Mouse (Mus musculus): ENCODE results near the gene Tmtc4. TPM values are rescaled to one million over a fixed set of nuclear protein-coding genes. Genes with fewer than 3 reads are reported as not detected.

Gene Tmtc4
- polyA plus RNA-seq, 1 experiment from 2014 or later: 2.6 TPM

GRCm38 (mm10) chr14:122993935-122994334 lies 10.1 kb upstream of the Tmtc4 start:
- 54% methylated on average over 2 of the region's 2 CpGs for WGBS (ENCODE audit: insufficient replicate concordance)
- Histone ChIP-seq H3K4me1 (replicated peaks) (no peaks in the 10 kb centered on the region), H3K27me3 (peaks cover 11% of the 10 kb centered on the region; the same call in 1 of the 2 replicates), H3K4me2 (no peak overlapping the region), H3K27ac (replicated peaks) (no peak overlapping the region), H3K9ac (no peak overlapping the region), H3K4me3 (replicated peaks) (no peak overlapping the region), H3K36me3 (replicated peaks) (no peaks in the 10 kb centered on the region), H3K9me3 (replicated peaks) (no peaks in the 10 kb centered on the region)
- no peak for ATAC-seq (ENCODE audit: insufficient read depth)

GRCm38 (mm10) chr14:122992937-122993336 lies 9.1 kb upstream of the Tmtc4 start:
- Histone ChIP-seq H3K27me3 (peaks cover 16% of the 10 kb centered on the region; the same call in 1 of the 2 replicates), H3K36me3 (replicated peaks) (no peaks in the 10 kb centered on the region), H3K4me3 (replicated peaks) (no peak overlapping the region), H3K9me3 (replicated peaks) (no peaks in the 10 kb centered on the region), H3K27ac (replicated peaks) (no peak overlapping the region), H3K4me2 (no peak overlapping the region), H3K4me1 (replicated peaks) (no peaks in the 10 kb centered on the region), H3K9ac (no peak overlapping the region)
- 57% methylated on average over 6 of the region's 6 CpGs for WGBS (ENCODE audit: insufficient replicate concordance)
- ATAC-seq (ENCODE audit: insufficient read depth): no peak

- no peak overlapping the region for H3K9ac ChIP-seq
- no peak overlapping the region for H3K27ac ChIP-seq (replicated peaks)
- no peak overlapping the region for H3K4me2 ChIP-seq
- no peaks in the 10 kb centered on the region for H3K4me1 ChIP-seq (replicated peaks)
- H3K27me3 ChIP-seq: peaks cover 16% of the 10 kb centered on the region; the same call in 1 of the 2 replicates
- no peak overlapping the region for H3K4me3 ChIP-seq (replicated peaks)
- ATAC-seq (ENCODE audit: insufficient read depth): no peak
- H3K9me3 ChIP-seq (replicated peaks): no peaks in the 10 kb centered on the region
- no peaks in the 10 kb centered on the region for H3K36me3 ChIP-seq (replicated peaks)
- WGBS (ENCODE audit: insufficient replicate concordance): 43% methylated on average over 4 of the region's 4 CpGs
Observed at GRCm38 (mm10) chr14:122990521-122991052, 6.8 kb upstream of the Tmtc4 start.

DNA sequence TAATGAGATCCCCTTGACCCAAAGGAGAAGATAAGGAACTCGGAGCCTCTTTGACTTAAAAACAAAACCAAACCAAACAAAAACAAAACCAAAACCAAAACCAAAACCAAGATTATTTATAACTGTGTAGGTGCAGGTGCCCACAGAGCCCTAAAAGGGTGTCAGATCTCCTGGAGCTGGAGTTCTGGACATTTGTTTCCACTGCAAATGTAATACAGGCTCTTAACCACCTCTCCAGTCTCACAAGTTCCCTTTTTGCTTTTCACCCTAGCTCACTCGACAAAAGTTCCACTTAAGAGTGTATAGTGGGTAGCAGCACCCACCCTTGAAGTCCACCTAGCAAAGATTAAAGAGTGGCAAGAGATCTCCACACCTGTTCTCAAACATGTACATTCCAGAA lies 2.6 kb upstream of the Tmtc4 start:
- ATAC-seq (ENCODE audit: insufficient read depth): no peak
- WGBS (ENCODE audit: insufficient replicate concordance): 13% methylated on average over 2 of the region's 2 CpGs
- H3K27ac ChIP-seq (replicated peaks): no peak overlapping the region

GRCm38 (mm10) chr14:122982571-122983225 lies 1.1 kb downstream of the Tmtc4 start:
- WGBS (ENCODE audit: insufficient replicate concordance): under 1% methylated on average over 62 of the region's 63 CpGs
- H3K9ac ChIP-seq: peak overlapping the region; percentile 60
- no peaks in the 10 kb centered on the region for H3K36me3 ChIP-seq (replicated peaks)
- peak overlapping the region; percentile 67 for H3K4me3 ChIP-seq (replicated peaks)
- peak overlapping the region; percentile 53; the same call in 1 of the 2 replicates for H3K27ac ChIP-seq (replicated peaks)
- peaks cover 20% of the 10 kb centered on the region for H3K27me3 ChIP-seq
- H3K4me1 ChIP-seq (replicated peaks): peaks cover 20% of the 10 kb centered on the region
- peak overlapping the region; percentile 92 for H3K4me2 ChIP-seq
- no peaks in the 10 kb centered on the region for H3K9me3 ChIP-seq (replicated peaks)
- peak; percentile 83 for ATAC-seq (ENCODE audit: insufficient read depth)

More for the DNA sequence above, 2.6 kb upstream of the Tmtc4 start:
- Histone ChIP-seq H3K4me2 (no peak overlapping the region), H3K9me3 (replicated peaks) (no peaks in the 10 kb centered on the region), H3K9ac (no peak overlapping the region), H3K4me1 (replicated peaks) (peaks cover 20% of the 10 kb centered on the region), H3K36me3 (replicated peaks) (no peaks in the 10 kb centered on the region), H3K4me3 (replicated peaks) (no peak overlapping the region), H3K27me3 (peaks cover 18% of the 10 kb centered on the region)

GRCm38 (mm10) chr14:122981831-122982485 lies 1.9 kb downstream of the Tmtc4 start:
- H3K27ac ChIP-seq (replicated peaks): no peak overlapping the region
- no peaks in the 10 kb centered on the region for H3K9me3 ChIP-seq (replicated peaks)
- peaks cover 20% of the 10 kb centered on the region for H3K4me1 ChIP-seq (replicated peaks)
- 49% methylated on average over 8 of the region's 8 CpGs for WGBS (ENCODE audit: insufficient replicate concordance)
- H3K36me3 ChIP-seq (replicated peaks): no peaks in the 10 kb centered on the region
- H3K4me3 ChIP-seq (replicated peaks): peak overlapping the region; percentile 67
- ATAC-seq (ENCODE audit: insufficient read depth): no peak
- H3K9ac ChIP-seq: peak overlapping the region; percentile 60; the same call in 1 of the 2 replicates
- peak overlapping the region; percentile 92 for H3K4me2 ChIP-seq
- H3K27me3 ChIP-seq: peaks cover 20% of the 10 kb centered on the region

GRCm38 (mm10) chr14:122978871-122979270 lies 5.0 kb downstream of the Tmtc4 start:
- no peak overlapping the region for H3K9ac ChIP-seq
- H3K4me3 ChIP-seq (replicated peaks): no peak overlapping the region
- H3K4me1 ChIP-seq (replicated peaks): peaks cover 19% of the 10 kb centered on the region
- no peak overlapping the region for H3K27ac ChIP-seq (replicated peaks)
- H3K4me2 ChIP-seq: no peak overlapping the region
- peaks cover 20% of the 10 kb centered on the region for H3K27me3 ChIP-seq
- H3K9me3 ChIP-seq (replicated peaks): no peaks in the 10 kb centered on the region
- H3K36me3 ChIP-seq (replicated peaks): no peaks in the 10 kb centered on the region
- 55% methylated on average over 3 of the region's 3 CpGs for WGBS (ENCODE audit: insufficient replicate concordance)
- no peak for ATAC-seq (ENCODE audit: insufficient read depth)

DNA sequence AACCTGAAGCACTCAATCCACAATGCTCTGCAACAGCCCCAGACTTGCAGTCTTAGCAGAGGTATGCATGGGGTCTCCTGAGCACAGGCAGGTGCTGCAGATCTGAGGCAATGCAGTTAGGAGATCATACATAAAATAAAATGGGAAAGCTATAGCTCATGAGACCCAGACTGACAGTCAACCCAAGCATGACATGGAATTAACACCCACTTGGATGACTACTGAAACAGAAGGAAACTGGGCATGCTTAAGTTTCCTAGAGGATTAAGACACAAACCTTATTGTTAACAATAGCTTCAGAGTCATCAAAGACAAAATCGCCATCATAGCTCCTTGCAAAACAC lies 6.1 kb downstream of the Tmtc4 start:
- ATAC-seq (ENCODE audit: insufficient read depth): no peak
- Histone ChIP-seq H3K27me3 (peaks cover 20% of the 10 kb centered on the region), H3K9me3 (replicated peaks) (no peaks in the 10 kb centered on the region), H3K4me2 (no peak overlapping the region), H3K4me1 (replicated peaks) (peaks cover 10% of the 10 kb centered on the region), H3K9ac (no peak overlapping the region), H3K27ac (replicated peaks) (no peak overlapping the region), H3K36me3 (replicated peaks) (no peaks in the 10 kb centered on the region), H3K4me3 (replicated peaks) (no peak overlapping the region)
- 55% methylated on average over 1 of the region's 1 CpGs for WGBS (ENCODE audit: insufficient replicate concordance)

DNA sequence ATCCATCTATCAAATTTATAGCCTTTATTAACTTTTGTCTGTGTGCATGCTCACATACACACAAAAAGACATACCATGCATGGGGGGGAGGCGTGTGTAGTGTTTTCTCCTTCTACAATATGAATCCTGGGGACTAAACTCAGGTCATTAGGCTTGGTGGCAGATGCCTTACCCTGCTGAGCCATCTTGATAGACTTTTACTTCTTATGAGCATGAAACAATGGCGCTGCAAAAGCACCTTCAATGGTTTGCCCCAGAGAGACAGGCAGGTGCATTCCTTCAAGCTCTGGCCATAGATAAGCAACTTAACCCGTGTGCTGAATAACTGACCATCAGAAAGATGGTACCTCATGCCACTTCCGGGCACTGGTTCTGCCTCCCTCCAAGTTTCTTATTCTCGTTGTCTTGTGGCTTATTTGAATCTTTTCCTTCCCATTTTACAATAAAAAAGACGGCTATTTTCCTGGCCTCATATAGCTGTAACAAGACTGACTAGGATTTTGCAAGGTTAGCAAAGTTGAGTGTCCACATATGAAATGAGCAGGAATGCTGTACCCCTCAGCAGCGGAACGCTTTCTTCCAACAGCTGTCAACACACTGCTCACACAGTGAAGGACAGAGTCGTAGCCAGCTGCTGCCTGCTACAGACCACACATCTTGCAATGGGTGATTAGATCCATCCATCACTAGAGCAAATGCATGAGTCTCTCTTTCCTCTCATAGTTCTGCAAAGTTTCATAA lies 6.6 kb downstream of the Tmtc4 start:
- no peak overlapping the region for H3K9ac ChIP-seq

GRCm38 (mm10) chr14:122974854-122975570 lies 8.8 kb downstream of the Tmtc4 start:
- H3K9me3 ChIP-seq (replicated peaks): no peaks in the 10 kb centered on the region
- H3K4me1 ChIP-seq (replicated peaks): no peaks in the 10 kb centered on the region
- ATAC-seq (ENCODE audit: insufficient read depth): no peak
- H3K36me3 ChIP-seq (replicated peaks): 0 out of 2 replicates have a peak, but pooled peaks cover 5% of the 10 kb centered on the region
- H3K4me3 ChIP-seq (replicated peaks): no peak overlapping the region
- H3K27me3 ChIP-seq: no peaks in the 10 kb centered on the region
- H3K27ac ChIP-seq (replicated peaks): no peak overlapping the region
- WGBS (ENCODE audit: insufficient replicate concordance): 52% methylated on average over 3 of the region's 3 CpGs
- no peak overlapping the region for H3K9ac ChIP-seq
- H3K4me2 ChIP-seq: no peak overlapping the region

More for the DNA sequence above, 6.6 kb downstream of the Tmtc4 start:
- Histone ChIP-seq H3K4me1 (replicated peaks) (peaks cover 6% of the 10 kb centered on the region), H3K9me3 (replicated peaks) (no peaks in the 10 kb centered on the region), H3K27ac (replicated peaks) (no peak overlapping the region), H3K4me3 (replicated peaks) (no peak overlapping the region), H3K36me3 (replicated peaks) (no peaks in the 10 kb centered on the region), H3K4me2 (no peak overlapping the region), H3K27me3 (peaks cover 14% of the 10 kb centered on the region)
- ATAC-seq (ENCODE audit: insufficient read depth): no peak
- 61% methylated on average over 9 of the region's 9 CpGs for WGBS (ENCODE audit: insufficient replicate concordance)

All from liver, embryonic 15.5 days (tissue).